In genomic region chr7:16465160-16465559, GRCm38 (mm10) we compare ENCODE assay signal across 8 mouse cellular contexts. TPM values are rescaled to one million over a fixed set of nuclear protein-coding genes. Genes with fewer than 3 reads are reported as not detected.
DNase-seq lines count a peak whose midpoint lies in the region; ATAC-seq and TF ChIP-seq lines count a peak whose summit lies in the region.

No protein-coding gene starts in this region.

- no peak overlapping the region for H3K4me3 ChIP-seq in G1E (ENCODE audit: low read depth, low read length)
- H3K4me3 ChIP-seq in embryonic facial prominence, embryonic 15.5 days (replicated peaks), result no peak overlapping the region
- H3K4me3 ChIP-seq in hindbrain, embryonic 11.5 days (ENCODE audit: low read depth, low read length), result no peak overlapping the region

- no peak overlapping the region for H3K4me2 ChIP-seq in embryonic facial prominence, embryonic 15.5 days (replicated peaks)
- no peak overlapping the region for H3K4me2 ChIP-seq in hindbrain, embryonic 11.5 days (replicated peaks; ENCODE audit: low read depth, low read length)

- H3K4me1 ChIP-seq in G1E (ENCODE audit: insufficient read depth, low read depth, low read length), result peaks cover 6% of the 10 kb centered on the region
- no peaks in the 10 kb centered on the region for H3K4me1 ChIP-seq in embryonic facial prominence, embryonic 15.5 days
- no peaks in the 10 kb centered on the region for H3K4me1 ChIP-seq in hindbrain, embryonic 11.5 days (replicated peaks; ENCODE audit: control insufficient read depth, insufficient read depth, low read length)

- H3K36me3 ChIP-seq in G1E (replicated peaks), result peaks cover 5% of the 10 kb centered on the region
- no peaks in the 10 kb centered on the region for H3K36me3 ChIP-seq in embryonic facial prominence, embryonic 15.5 days
- H3K36me3 ChIP-seq in hindbrain, embryonic 11.5 days (ENCODE audit: control insufficient read depth, insufficient read depth, low read length), result no peaks in the 10 kb centered on the region

- TF ChIP-seq CTCF in G1E (IDR thresholded peaks at IDR 0.05; ENCODE audit: low read depth, low read length), result peak; percentile 85

- H3K9me3 ChIP-seq in G1E (replicated peaks), result no peaks in the 10 kb centered on the region
- H3K9me3 ChIP-seq in embryonic facial prominence, embryonic 15.5 days (replicated peaks), result no peaks in the 10 kb centered on the region
- H3K9me3 ChIP-seq in hindbrain, embryonic 11.5 days (ENCODE audit: control insufficient read depth, low read length), result no peaks in the 10 kb centered on the region

- H3K9ac ChIP-seq in embryonic facial prominence, embryonic 15.5 days, result no peak overlapping the region
- no peak overlapping the region for H3K9ac ChIP-seq in hindbrain, embryonic 11.5 days (ENCODE audit: low read depth, low read length)

- DNase-seq in G1E (ENCODE audit: low spot score), result peak; percentile 41
- peak; percentile 81 for DNase-seq in brain, adult 2 months (ENCODE audit: low read depth, low spot score)
- DNase-seq in hindbrain, embryonic 11.5 days (ENCODE audit: low spot score), result peak; percentile 83
- DNase-seq in layer of hippocampus, postnatal 10 days (ENCODE audit: low spot score in 2 of 2), result peak; percentile 77 to 79
- peak; percentile 52 to 80 for DNase-seq in lung, postnatal 4 days
- DNase-seq in right cerebral cortex, postnatal 4 days, result peak; percentile 74

- no peak; the same call in 1 of the 2 replicates for ATAC-seq in G1E (ENCODE audit: extremely low read depth, insufficient number of reproducible peaks, low FRiP score, poor library complexity, severe bottlenecking)
- ATAC-seq in embryonic facial prominence, embryonic 15.5 days (ENCODE audit: insufficient number of reproducible peaks, low FRiP score, low TSS enrichment, low read depth), result peak; percentile 7; the same call in 1 of the 2 replicates
- ATAC-seq in hindbrain, embryonic 11.5 days (ENCODE audit: low FRiP score), result peak; percentile 53; the same call in 1 of the 2 replicates
- no peak for ATAC-seq in activated CD4-positive, CD25-positive, alpha-beta regulatory T cell, adult 4 months

- 12% methylated on average over 8 of the region's 8 CpGs for WGBS in embryonic facial prominence, embryonic 15.5 days
- 15% methylated on average over 8 of the region's 8 CpGs for WGBS in hindbrain, embryonic 11.5 days

- no peak overlapping the region for H3K27ac ChIP-seq in embryonic facial prominence, embryonic 15.5 days (replicated peaks)
- H3K27ac ChIP-seq in hindbrain, embryonic 11.5 days (ENCODE audit: low read depth, low read length), result no peak overlapping the region

- peaks cover 51% of the 10 kb centered on the region for H3K27me3 ChIP-seq in G1E (ENCODE audit: insufficient read depth, low read length)
- H3K27me3 ChIP-seq in embryonic facial prominence, embryonic 15.5 days, result peaks cover 15% of the 10 kb centered on the region
- H3K27me3 ChIP-seq in hindbrain, embryonic 11.5 days (ENCODE audit: control insufficient read depth, insufficient read depth, low read length), result no peaks in the 10 kb centered on the region

RNA-seq across cellular contexts. Expression of gene Npas1, which starts 12.4 kb away (rescaled TPM):
- not detected in 2 replicates for total RNA-seq in G1E (2014; fragmentation: Nextera tagmentation)
- total RNA-seq in G1E (2017), result 0.05 TPM in 1 of 2 replicates, not detected in the other
- not detected in 2 replicates for polyA plus RNA-seq in G1E (2012)
- 0.33 and 0.47 TPM in 2 replicates for polyA plus RNA-seq in embryonic facial prominence, embryonic 15.5 days (2015; fragmentation: Nextera tagmentation; extraction: Ambion mirVana)
- 0.14 and 0.34 TPM in 2 replicates for polyA plus RNA-seq in hindbrain, embryonic 11.5 days (2014; fragmentation: Nextera tagmentation; extraction: Ambion mirVana)
- 10 to 100 TPM; 20.8 to 23.8 TPM for total RNA-seq in layer of hippocampus, postnatal 10 days (2021)
- polyA plus RNA-seq in activated CD4-positive, CD25-positive, alpha-beta regulatory T cell, adult 4 months (2017; shearing (Covaris generic)), result under 1 TPM in 1 of 2 experiments, not detected in 1; 0.22 TPM

RNA-seq across cellular contexts. Expression of gene Tmem160, which starts 12.6 kb away (rescaled TPM):
- total RNA-seq in G1E (2014; fragmentation: Nextera tagmentation) (21.6 and 22.7 TPM in 2 replicates), G1E (2017) (23.9 and 35.0 TPM in 2 replicates)
- polyA plus RNA-seq in G1E (2012), result 166 and 224 TPM in 2 replicates
- 48.6 and 49.6 TPM in 2 replicates for polyA plus RNA-seq in embryonic facial prominence, embryonic 15.5 days (2015; fragmentation: Nextera tagmentation; extraction: Ambion mirVana)
- 51.4 and 56.5 TPM in 2 replicates for polyA plus RNA-seq in hindbrain, embryonic 11.5 days (2014; fragmentation: Nextera tagmentation; extraction: Ambion mirVana)
- total RNA-seq in layer of hippocampus, postnatal 10 days (2021), result 100 to 1,000 TPM in 1 of 2 experiments, 10 to 100 TPM in 1; 86.4 to 103 TPM
- 1 to 10 TPM; 5.7 to 9.2 TPM for polyA plus RNA-seq in activated CD4-positive, CD25-positive, alpha-beta regulatory T cell, adult 4 months (2017; shearing (Covaris generic))

Comparison
In these comparisons a context has a peak if more than half of its experiments do, and no peak if none do; other contexts are left out.
1. ATAC-seq: peak in embryonic facial prominence, embryonic 15.5 days (single experiment) and hindbrain, embryonic 11.5 days (single experiment); none in G1E (single experiment) and activated CD4-positive, CD25-positive, alpha-beta regulatory T cell, adult 4 months (single experiment).
2. Peak in every context shown above with its lines, with median percentiles within 50 percentile points of each other: DNase-seq.